Mouse (Mus musculus): Measurements from ENCODE around the gene Cct7. TPM values are rescaled to one million over a fixed set of nuclear protein-coding genes. Genes with fewer than 3 reads are reported as not detected.

Cct7 gene
- polyA plus RNA-seq, 1 experiment from 2014 or later, result 512 TPM

GRCm38 (mm10) chr6:85511286-85512055 lies 60.2 kb downstream of the Cct7 start:
- ATAC-seq (ENCODE audit: low FRiP score), result 0 out of 2 replicates have a peak, but pooled peaks have one; percentile 24
- Histone ChIP-seq H3K4me1 (peaks cover 27% of the 10 kb centered on the region), H3K27ac (no peak overlapping the region), H3K4me2 (replicated peaks) (peak overlapping the region; percentile 84), H3K4me3 (peak overlapping the region; percentile 46), H3K9ac (no peak overlapping the region), H3K9me3 (replicated peaks) (no peaks in the 10 kb centered on the region), H3K36me3 (no peaks in the 10 kb centered on the region), H3K27me3 (peaks cover 79% of the 10 kb centered on the region)
- WGBS, result under 1% methylated on average over 88 of the region's 88 CpGs

DNA sequence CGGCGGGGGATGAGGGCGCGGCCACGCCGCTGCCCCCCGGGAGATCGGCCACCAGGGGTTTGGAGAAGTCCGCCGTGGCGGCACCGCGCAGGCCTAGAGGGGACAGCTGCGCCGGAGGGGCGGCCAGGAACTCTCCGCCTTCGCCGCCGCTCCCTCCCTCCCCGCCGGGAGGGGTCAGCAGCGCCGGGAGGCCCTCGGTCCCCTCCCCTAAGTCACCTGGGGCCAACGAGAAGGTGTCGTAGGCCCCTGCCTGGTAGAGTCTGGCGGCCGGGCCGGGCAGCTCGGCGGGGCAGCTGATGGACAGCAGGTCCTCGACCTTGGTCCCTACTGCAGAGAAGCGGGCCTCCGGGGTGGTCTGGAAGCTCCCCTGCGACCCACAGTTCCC lies 60.7 kb downstream of the Cct7 start:
- H3K27me3 ChIP-seq, result peaks cover 83% of the 10 kb centered on the region
- no peak overlapping the region for H3K9ac ChIP-seq
- no peak overlapping the region for H3K27ac ChIP-seq
- H3K36me3 ChIP-seq, result no peaks in the 10 kb centered on the region
- H3K4me1 ChIP-seq, result peaks cover 27% of the 10 kb centered on the region
- peak overlapping the region; percentile 46 for H3K4me3 ChIP-seq
- ATAC-seq (ENCODE audit: low FRiP score), result no peak
- H3K9me3 ChIP-seq (replicated peaks), result no peaks in the 10 kb centered on the region
- 0% methylated on average over 30 of the region's 36 CpGs for WGBS
- H3K4me2 ChIP-seq (replicated peaks), result peak overlapping the region; percentile 84

DNA sequence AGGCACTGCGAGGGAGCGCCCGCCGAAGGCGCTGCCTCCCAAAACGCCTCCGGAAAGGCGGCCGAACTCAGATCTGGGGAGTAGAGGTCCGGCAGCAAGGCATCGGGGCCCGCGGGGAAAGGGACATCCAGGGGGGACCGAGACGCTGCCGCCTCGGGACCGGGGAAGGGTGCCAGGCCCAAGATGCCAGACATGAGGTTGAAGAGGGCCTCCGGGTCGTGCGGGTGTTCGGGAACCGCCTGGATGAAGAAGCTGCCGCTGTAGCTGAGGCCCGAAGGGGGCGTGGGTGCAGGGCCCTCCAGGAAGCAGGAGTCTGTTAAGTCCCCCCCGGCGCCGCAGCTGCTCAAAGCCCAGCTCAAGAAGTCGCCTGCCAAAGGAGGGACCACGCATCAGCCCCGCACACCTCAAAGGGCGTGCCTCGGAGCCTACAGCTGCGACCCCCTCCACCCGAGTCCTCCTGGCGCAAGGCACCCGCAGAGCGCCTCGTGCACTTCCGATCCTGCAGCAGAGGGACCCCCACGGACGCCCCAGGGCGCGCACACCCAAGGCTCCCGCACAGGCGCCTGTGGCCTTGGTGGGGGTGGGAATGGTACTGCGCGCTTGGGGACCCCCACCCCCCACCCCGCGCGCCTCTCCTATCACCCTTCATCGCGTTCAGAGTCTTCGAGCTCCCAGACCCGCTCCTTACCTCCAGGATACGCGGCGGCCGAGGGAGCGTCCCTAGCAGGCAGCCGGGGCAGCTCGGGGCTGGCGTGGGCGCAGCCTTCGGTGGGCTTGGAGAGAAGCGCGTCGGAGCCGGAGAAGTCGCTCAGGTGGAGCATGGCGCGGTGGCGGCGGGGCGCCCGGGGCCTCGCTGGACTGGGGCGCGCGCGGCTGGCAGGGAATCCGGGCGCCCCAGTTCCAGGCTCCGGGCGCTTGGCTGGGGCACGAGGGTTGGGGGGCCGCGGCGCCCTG lies 61.5 kb downstream of the Cct7 start:
- under 1% methylated on average over 86 of the region's 90 CpGs for WGBS
- Histone ChIP-seq H3K27ac (no peak overlapping the region), H3K4me2 (replicated peaks) (peak overlapping the region; percentile 84), H3K4me3 (peak overlapping the region; percentile 46), H3K4me1 (peaks cover 27% of the 10 kb centered on the region), H3K36me3 (no peaks in the 10 kb centered on the region), H3K9me3 (replicated peaks) (no peaks in the 10 kb centered on the region), H3K27me3 (peaks cover 86% of the 10 kb centered on the region), H3K9ac (no peak overlapping the region)
- peak; percentile 24 for ATAC-seq (ENCODE audit: low FRiP score)

DNA sequence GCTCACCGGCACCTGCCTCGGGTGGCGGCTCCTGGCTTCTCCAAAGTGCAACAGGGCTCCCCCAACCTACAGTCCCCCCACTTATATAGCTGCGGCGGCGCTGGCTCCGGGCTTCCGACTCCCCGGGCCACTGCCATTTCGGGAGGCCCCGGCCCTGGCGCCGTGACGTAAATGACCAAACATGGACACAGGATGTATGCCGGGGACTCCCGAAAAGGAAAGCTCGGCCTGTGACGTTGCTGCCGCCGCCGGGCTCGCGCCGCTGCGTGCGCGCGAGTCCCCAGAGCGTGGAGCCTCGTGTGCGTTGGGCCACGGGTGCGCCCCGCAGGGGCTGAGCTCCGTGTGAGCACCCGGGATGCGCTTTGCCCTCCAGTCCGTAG lies 62.2 kb downstream of the Cct7 start, which contains the start of gene Egr4:
Gene Egr4, minus strand, starts transcription at position 59 of the 380 bp plus-strand sequence.
- H3K4me2 ChIP-seq (replicated peaks), result peak within 1 kb of the TSS; percentile 84
- no peaks in the 10 kb centered on the region for H3K9me3 ChIP-seq (replicated peaks)
- peaks cover 32% of the 10 kb centered on the region for H3K4me1 ChIP-seq
- peak within 1 kb of the TSS; percentile 46 for H3K4me3 ChIP-seq
- no peak within 1 kb of the TSS for H3K27ac ChIP-seq
- WGBS, result under 1% methylated on average over 36 of the region's 38 CpGs
- no peaks in the 10 kb centered on the region for H3K36me3 ChIP-seq
- H3K9ac ChIP-seq, result no peak within 1 kb of the TSS
- peaks cover 85% of the 10 kb centered on the region for H3K27me3 ChIP-seq
- ATAC-seq (ENCODE audit: low FRiP score), result peak; percentile 49; the same call in 1 of the 2 replicates

DNA sequence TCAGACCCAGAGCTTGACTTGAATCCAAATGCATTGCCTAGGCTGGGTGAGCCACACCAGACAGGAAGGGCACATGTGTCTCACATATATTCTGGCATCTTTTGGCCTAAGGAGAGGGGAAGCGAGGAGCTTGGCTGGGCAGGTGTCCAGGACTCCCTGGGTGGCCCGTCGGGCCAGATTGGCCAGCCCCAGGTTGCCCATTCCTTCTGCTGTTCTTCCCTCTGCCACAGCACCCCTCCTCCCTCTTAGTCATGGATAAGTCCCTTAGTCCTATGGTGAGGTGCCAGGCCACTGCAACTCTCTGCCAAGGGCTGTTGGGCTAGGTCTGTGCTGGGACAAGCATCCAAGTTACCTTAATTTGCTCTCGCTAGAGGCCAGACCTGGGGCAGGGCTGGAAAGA lies 64.6 kb downstream of the Cct7 start:
- no peak overlapping the region for H3K4me3 ChIP-seq
- H3K27me3 ChIP-seq, result peaks cover 62% of the 10 kb centered on the region
- WGBS, result 83% methylated on average over 4 of the region's 4 CpGs

More for the DNA sequence above, 64.6 kb downstream of the Cct7 start:
- Histone ChIP-seq H3K4me1 (peaks cover 32% of the 10 kb centered on the region), H3K4me2 (replicated peaks) (no peak overlapping the region), H3K9me3 (replicated peaks) (no peaks in the 10 kb centered on the region), H3K9ac (no peak overlapping the region), H3K36me3 (no peaks in the 10 kb centered on the region), H3K27ac (no peak overlapping the region)
- no peak for ATAC-seq (ENCODE audit: low FRiP score)

Other genes with a start within 250 kb of the Cct7 start
- 6.8 and 10.0 TPM in 2 replicates for gene Sfxn5, start 118.1 kb upstream of the Cct7 start, polyA plus RNA-seq (2016; fragmentation: Nextera tagmentation; extraction: Ambion mirVana)
- 10.6 and 12.1 TPM in 2 replicates for gene Rab11fip5, start 76.9 kb upstream of the Cct7 start, polyA plus RNA-seq (2016; fragmentation: Nextera tagmentation; extraction: Ambion mirVana)
- gene Noto, start 27.6 kb upstream of the Cct7 start, polyA plus RNA-seq (2016; fragmentation: Nextera tagmentation; extraction: Ambion mirVana), result not detected in 2 replicates
- 59.5 and 59.8 TPM in 2 replicates for gene Smyd5, start 19.5 kb upstream of the Cct7 start, polyA plus RNA-seq (2016; fragmentation: Nextera tagmentation; extraction: Ambion mirVana)
- 24.6 and 30.3 TPM in 2 replicates for gene Pradc1, start 456 bp downstream of the Cct7 start, polyA plus RNA-seq (2016; fragmentation: Nextera tagmentation; extraction: Ambion mirVana)
- 3.1 TPM in 2 replicates for gene Fbxo41, start 51.5 kb downstream of the Cct7 start, polyA plus RNA-seq (2016; fragmentation: Nextera tagmentation; extraction: Ambion mirVana)
- not detected in 2 replicates for gene Egr4, start 62.1 kb downstream of the Cct7 start, polyA plus RNA-seq (2016; fragmentation: Nextera tagmentation; extraction: Ambion mirVana)
- gene Alms1, start 136.0 kb downstream of the Cct7 start, polyA plus RNA-seq (2016; fragmentation: Nextera tagmentation; extraction: Ambion mirVana), result 8.0 and 8.4 TPM in 2 replicates